Mouse (Mus musculus): ENCODE results near the gene Lifr.

- TF ChIP-seq CTCF (IDR thresholded peaks at IDR 0.05; ENCODE audit: extremely low read depth, insufficient read length, insufficient replicate concordance, low read depth, low read length) (no peak), POLR2A (IDR thresholded peaks at IDR 0.05; ENCODE audit: low read depth, low read length) (no peak)
Measured at GRCm38 (mm10) chr15:7078356-7078755, 12.1 kb upstream of the Lifr start.
